Mouse (Mus musculus) intestine, embryonic 16.5 days (tissue): ENCODE results near the gene Fbxl3. TPM values are rescaled to one million over a fixed set of nuclear protein-coding genes. Genes with fewer than 3 reads are reported as not detected.

Experiments used
- polyA plus RNA-seq: library from polyadenylated mRNA; unstranded; fragments of >200 nt; fragmentation: Nextera tagmentation; extraction: Ambion mirVana; gene quantifications from 2 replicates; pipeline ENCODE4 v1.2.1, GENCODE M21; 2015

Fbxl3 gene
- polyA plus RNA-seq, 1 experiment from 2014 or later: 19.0 TPM

Other genes starting within 250 kb of the Fbxl3 start
- 8.9 and 9.5 TPM in 2 replicates for gene Kctd12, start 116.9 kb downstream of the Fbxl3 start, polyA plus RNA-seq
- 0.05 TPM in 1 of 2 replicates, not detected in the other for gene Acod1, start 52.6 kb downstream of the Fbxl3 start, polyA plus RNA-seq
- gene Cln5, start 29.4 kb downstream of the Fbxl3 start, polyA plus RNA-seq: 27.2 and 28.3 TPM in 2 replicates
- gene Mycbp2, start 247.2 kb upstream of the Fbxl3 start, polyA plus RNA-seq: 12.9 TPM in 2 replicates